Mouse (Mus musculus): Measurements from ENCODE around the gene Chit1. TPM values are rescaled to one million over a fixed set of nuclear protein-coding genes. Genes with fewer than 3 reads are reported as not detected.

The Chit1 gene
- total RNA-seq, 2 experiments from 2014 or later, result 0.82 to 1.7 TPM

GRCm38 (mm10) chr1:134168567-134168966, 57.5 kb downstream of the Chit1 start:
- no peak for ATAC-seq (replicated peaks; ENCODE audit: poor library complexity, severe bottlenecking)

DNA sequence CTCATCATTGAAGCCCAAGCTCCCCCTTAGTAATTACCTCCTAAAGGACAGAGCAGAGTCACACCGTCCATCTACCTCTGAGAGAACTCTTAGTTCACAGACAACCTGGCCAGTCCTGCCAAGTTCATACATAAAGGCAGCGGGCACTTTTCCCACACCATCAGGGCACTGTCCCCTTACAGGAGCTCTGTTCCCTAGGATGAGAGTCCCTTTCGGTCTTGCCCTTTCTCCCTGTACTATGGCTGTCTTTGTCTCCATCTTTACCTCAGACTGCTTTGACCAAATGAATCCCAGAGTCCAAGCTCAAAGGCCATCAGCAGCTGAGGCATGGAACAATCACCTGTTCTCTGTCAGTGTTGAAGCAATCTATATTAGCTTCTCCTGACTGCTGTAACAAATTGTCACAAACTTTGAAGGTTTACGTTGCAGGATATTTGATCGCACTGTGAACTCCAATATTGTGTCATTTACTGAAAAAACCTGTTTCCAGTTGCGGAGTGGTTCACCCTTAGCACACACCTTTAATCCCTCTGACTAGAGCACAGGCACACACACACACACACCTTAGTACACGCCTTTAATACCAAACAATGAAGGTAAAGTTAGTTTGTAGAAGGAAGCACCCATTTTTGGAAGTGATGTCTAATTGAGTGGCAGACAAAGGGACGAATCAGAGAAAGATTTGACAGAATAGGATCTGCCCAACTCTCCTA, 58.1 kb downstream of the Chit1 start:
- ATAC-seq (replicated peaks; ENCODE audit: poor library complexity, severe bottlenecking), result no peak

GRCm38 (mm10) chr1:134173081-134173480, 62.0 kb downstream of the Chit1 start:
- ATAC-seq (replicated peaks; ENCODE audit: poor library complexity, severe bottlenecking), result no peak

GRCm38 (mm10) chr1:134177976-134178375, 66.9 kb downstream of the Chit1 start:
- ATAC-seq (replicated peaks; ENCODE audit: poor library complexity, severe bottlenecking), result no peak

- ATAC-seq (replicated peaks; ENCODE audit: poor library complexity, severe bottlenecking), result no peak
These were observed 71.0 kb downstream of the Chit1 start, which contains the start of gene Chil1 for GRCm38 (mm10) chr1:134182025-134182424. TSS of gene Chil1 (plus strand) at chr1:134182176.

DNA sequence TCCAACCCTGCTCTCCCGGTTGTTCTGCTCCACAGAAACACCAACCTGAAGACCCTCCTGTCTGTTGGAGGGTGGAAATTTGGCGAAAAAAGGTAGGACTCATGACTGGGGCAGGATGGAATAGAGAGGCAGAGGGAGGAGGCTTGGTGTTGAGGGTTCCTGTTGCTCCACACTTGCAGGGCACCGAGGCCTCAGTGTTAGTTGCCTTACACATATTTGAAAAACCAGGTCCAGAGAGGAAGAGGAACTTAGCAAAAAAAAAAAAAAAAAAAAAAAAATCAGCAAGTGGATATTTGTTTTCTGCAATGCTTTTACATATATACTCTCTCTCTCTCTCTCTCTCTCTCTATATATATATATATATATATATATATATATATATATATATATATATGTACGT, 73.0 kb downstream of the Chit1 start:
- peak; percentile 57; the same call in 1 of the 2 replicates for ATAC-seq (replicated peaks; ENCODE audit: poor library complexity, severe bottlenecking)

DNA sequence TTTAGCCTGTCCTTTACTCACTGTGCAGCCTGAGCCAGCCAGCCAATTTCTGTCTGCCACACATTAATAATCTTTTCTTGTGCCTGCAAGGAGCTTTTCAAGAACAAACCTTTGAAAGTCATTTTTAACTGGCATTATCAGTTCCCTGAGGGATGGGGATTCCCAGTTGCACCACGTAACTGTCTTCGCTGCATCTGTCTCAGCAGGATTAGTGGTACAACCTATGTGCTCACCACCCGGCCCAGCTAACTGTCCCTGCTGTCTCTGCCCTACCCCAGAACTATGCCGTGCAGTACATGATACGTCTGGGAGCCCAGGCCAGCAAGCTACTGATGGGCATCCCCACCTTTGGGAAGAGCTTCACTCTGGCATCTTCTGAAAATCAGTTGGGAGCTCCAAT, 77.2 kb downstream of the Chit1 start:
- no peak for ATAC-seq (replicated peaks; ENCODE audit: poor library complexity, severe bottlenecking)

DNA sequence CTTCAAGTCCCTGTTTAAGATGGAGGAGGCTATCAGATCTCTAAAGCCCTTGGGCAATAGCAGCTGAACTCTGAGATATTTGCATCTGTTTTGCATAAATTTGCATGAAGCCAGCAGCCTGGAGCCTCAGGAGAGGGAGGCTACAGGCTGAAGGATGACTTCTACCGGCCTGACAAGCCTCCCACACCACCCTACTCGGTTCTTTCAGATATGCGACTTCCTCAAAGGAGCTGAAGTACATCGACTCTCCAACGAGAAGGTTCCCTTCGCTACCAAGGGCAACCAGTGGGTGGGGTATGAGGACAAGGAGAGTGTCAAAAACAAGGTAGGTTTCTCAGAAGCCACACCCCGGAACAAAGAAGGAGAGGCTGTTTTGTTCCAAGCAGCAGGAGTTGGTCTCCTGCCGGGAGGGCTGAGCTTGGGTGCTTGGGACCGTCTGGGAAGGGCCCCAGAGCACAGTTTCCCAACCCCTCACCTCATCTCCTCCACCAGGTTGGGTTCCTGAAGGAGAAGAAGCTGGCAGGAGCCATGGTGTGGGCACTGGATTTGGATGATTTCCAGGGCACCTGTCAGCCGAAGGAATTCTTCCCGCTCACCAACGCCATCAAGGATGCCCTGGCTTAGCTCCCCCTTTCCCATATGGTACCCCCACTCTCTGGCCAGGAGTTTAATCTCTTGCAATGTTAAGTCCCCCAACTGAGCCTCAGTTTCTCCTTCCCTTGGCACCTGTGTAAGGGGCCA, 78.1 kb downstream of the Chit1 start:
- ATAC-seq (replicated peaks; ENCODE audit: poor library complexity, severe bottlenecking), result peak; percentile 88

DNA sequence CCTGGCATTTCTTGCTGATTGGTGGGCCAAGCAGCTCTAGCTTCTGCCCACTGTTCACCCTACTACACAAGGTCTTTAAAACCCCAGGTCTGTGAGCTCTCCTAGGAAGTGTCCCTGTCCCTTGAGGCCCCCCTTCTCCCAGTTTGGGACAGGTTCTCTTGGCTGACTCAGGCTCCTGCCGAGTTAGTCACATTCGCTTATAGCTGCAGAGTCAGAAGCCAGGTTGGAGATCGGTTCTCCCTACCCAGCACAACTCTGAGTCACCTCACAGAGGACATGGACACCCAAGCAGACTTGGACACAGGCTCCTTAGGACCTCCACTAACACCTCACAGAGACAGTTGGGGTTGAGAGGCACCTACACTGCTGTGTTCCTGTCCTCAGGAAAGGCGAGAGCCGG, 80.2 kb downstream of the Chit1 start:
- no peak for ATAC-seq (replicated peaks; ENCODE audit: poor library complexity, severe bottlenecking)

GRCm38 (mm10) chr1:134192024-134192423, 81.0 kb downstream of the Chit1 start:
- no peak for ATAC-seq (replicated peaks; ENCODE audit: poor library complexity, severe bottlenecking)

GRCm38 (mm10) chr1:134193126-134193525, 82.1 kb downstream of the Chit1 start, which contains the start of gene Mybph:
TSS of gene Mybph (plus strand) at chr1:134193448.
- ATAC-seq (replicated peaks; ENCODE audit: poor library complexity, severe bottlenecking), result no peak

- no peak for ATAC-seq (replicated peaks; ENCODE audit: poor library complexity, severe bottlenecking)
These were observed 82.7 kb downstream of the Chit1 start for GRCm38 (mm10) chr1:134193674-134194197.

DNA sequence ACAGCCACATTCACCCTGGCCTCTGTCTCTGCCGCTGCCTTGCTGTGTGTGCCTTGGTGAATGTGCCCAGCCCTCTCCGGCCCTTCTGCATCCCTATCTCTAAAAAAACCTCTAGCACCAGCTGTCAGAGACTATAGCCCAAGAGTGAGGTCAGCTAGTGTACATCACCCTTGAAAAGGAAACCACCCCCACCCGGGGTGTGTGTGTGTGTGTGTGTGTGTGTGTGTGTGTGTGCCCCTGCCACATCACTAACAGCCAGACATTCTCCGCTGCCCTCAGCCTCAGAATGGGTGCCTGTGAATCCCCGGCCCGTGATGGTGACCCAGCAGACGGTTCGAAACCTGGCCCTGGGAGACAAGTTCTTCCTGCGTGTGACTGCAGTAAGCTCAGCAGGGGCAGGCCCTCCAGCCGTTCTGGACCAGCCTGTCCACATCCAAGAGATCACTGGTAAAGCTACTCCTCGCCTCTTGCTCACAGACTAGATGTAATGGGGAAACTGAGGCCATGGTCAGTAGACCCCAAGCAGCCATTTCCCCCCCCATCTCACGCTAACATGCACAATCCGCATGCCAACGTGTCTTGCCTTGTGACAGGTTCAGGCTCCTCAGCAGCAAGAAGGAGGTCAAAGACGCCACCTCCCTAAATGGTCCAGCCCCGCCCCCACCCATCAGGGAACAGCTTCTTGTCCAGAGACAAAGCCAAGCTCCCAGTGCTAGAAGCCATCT, 83.4 kb downstream of the Chit1 start:
- no peak for ATAC-seq (replicated peaks; ENCODE audit: poor library complexity, severe bottlenecking)

DNA sequence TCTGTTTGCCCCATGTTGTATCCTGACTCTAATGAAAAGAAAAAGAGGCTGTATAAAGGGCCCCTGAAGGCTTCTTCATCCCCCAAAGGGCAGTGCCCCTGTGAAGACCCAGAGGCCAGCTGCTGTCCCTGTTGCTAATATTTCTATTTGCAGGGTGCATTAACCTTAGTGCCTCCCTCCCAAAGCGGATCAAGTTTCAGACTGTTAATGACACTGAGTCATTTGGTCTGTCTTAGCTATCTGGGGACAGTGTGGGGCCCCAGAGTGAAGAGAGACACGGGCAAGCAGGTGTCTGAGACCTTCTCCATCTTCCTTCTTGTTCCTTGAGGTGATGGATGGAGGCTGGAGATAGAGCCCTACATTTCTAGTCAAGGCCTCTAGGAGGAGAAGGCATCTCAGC, 84.1 kb downstream of the Chit1 start:
- ATAC-seq (replicated peaks; ENCODE audit: poor library complexity, severe bottlenecking), result no peak

GRCm38 (mm10) chr1:134195571-134195970, 84.5 kb downstream of the Chit1 start:
- no peak for ATAC-seq (replicated peaks; ENCODE audit: poor library complexity, severe bottlenecking)

- ATAC-seq (replicated peaks; ENCODE audit: poor library complexity, severe bottlenecking), result no peak; the same call in 1 of the 2 replicates
These were observed 84.9 kb downstream of the Chit1 start for GRCm38 (mm10) chr1:134195979-134196378.

DNA sequence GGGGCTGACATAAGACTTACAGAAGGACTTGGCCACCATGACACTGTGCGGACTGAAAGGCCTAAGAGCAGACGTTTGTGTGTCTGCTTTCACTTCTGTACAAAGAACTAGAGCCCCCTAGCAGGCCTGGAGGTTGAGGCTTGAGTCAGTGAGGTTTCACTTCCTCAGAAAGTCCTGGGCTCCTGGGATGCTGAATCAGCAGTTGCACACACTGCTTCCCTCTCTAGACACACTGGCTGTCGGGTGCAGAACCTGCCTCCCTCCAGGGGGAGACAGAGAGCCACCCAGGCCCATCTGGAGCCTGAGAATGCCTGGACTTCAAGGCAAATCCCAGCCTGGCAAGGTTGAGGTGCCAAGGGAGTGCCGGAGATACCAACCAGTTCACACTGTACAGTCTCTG, 85.3 kb downstream of the Chit1 start:
- ATAC-seq (replicated peaks; ENCODE audit: poor library complexity, severe bottlenecking), result peak; percentile 97

GRCm38 (mm10) chr1:134197325-134197982, 86.4 kb downstream of the Chit1 start:
- ATAC-seq (replicated peaks; ENCODE audit: poor library complexity, severe bottlenecking), result no peak

GRCm38 (mm10) chr1:134198197-134198995, 87.4 kb downstream of the Chit1 start:
- ATAC-seq (replicated peaks; ENCODE audit: poor library complexity, severe bottlenecking), result no peak

All from granulocyte monocyte progenitor cell, adult 5-6 weeks (primary cell).